Mouse (Mus musculus) ovary, postnatal 36 days (tissue): ENCODE results near the gene Olfr115.

Experiments used
- DNase-seq: peaks from one replicate; pipeline ENCODE4 v3.0.0; 2022; ENCODE audit warnings: low spot score, mixed read lengths

Olfr115 gene

DNA sequence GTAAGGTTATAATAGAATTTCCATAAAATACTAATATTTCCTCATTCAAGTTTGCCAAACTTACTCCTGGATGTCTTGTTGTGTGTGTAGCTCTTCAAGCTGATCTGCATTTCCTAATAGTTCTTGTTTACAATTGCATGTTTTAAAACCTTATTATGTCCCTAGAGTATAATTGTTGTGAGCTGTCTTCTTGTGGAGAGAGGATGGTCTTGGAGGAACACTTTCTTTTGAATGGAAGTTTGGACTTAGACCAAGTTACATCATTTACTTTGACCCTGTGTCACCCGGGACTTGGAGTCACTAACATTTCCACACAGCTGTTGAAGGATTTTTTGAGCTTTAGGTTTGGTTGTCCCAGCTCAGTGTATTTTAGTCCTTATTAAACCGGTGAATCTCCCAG lies at the start of gene Olfr115, which contains the start of gene Olfr116:
Gene Olfr115 (minus strand): TSS at position 101 of the 400 bp plus-strand sequence.
Gene Olfr116 (minus strand): TSS at position 191 of the 400 bp plus-strand sequence.
- no peak for DNase-seq

DNA sequence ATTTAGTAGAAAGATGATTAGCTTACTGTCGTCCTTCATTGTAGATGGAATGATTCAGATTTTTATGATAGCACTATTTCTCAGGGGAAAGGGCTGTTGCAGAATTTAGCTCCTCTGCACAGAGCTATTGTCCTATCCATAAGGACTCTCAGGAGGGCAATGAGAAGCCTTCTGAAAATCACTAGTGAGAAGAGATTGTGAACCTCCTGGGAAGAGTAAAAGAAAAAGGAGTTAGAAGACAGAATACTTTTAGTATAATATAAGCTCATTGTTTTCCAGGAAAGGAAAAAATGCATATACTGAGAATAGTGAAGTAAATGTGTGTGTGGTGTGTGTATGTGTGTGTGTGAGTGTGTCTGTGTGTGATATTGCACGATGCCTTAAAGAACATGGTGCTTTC lies 39.8 kb upstream of the Olfr115 start, which contains the start of gene Olfr118:
Gene Olfr118 (plus strand): TSS at position 301 of the 400 bp plus-strand sequence.
- no peak for DNase-seq

DNA sequence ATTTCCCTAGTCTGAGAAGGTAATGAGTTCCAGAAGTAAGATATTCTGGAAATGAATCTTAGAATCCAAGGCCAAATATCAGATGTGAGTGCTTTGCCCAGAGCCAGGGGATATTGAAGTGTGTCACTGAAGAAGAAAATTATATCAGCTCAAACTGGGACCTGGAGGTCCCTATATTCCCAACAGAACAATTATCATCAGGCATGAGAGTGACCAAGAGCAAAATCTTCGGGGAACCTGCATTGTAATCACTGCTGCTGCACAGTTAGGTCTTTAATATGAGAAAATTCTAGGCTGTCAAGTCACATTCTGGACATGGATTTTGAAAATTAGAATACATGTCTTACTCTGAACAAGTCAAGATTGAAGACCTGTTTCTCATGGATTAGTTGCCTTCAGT lies 36.8 kb upstream of the Olfr115 start, which contains the start of gene Olfr117:
Gene Olfr117 (minus strand): TSS at position 101 of the 400 bp plus-strand sequence.
- no peak for DNase-seq

DNA sequence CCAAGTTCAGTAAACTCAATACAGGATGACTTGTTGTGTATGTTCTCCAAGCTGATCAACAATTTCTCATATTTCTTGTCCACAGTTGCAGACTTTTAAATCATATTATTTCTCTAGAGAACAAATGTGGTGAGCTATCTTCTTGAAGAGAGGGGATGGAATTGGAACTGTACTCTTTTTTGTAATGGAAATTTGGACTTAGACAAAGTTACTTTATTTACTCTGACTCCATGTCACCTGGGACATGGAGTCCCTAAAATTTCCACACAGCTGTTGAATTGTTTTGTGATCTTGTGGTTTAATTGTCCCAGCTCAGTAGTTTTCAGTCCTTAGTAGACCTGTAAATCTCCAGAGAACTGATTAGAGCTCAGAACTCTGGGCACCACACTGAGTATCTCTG lies 34.3 kb downstream of the Olfr115 start, which contains the start of gene Olfr114:
Gene Olfr114 (minus strand): TSS at position 101 of the 400 bp plus-strand sequence.
- DNase-seq, result no peak

DNA sequence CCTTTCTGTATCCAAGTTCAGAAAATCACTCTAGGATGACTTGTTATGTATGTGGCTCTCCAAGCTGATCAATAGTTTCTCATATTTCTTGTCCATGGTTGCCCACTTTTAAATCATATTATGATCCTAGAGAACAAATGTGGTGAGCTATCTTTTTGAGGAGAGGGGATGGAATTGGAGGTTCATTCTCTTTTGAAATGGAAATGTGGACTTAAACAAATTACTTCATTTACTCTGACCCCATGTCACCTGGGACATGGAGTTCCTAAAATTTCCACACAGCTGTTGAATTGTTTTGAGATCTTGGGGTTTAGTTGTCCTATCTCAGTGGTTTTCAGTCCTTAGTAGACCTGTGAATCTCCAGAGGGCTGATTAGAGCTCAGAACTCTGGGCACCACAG lies 49.3 kb downstream of the Olfr115 start, which contains the start of gene Olfr113:
Gene Olfr113 (minus strand): TSS at position 101 of the 400 bp plus-strand sequence.
- no peak for DNase-seq

DNA sequence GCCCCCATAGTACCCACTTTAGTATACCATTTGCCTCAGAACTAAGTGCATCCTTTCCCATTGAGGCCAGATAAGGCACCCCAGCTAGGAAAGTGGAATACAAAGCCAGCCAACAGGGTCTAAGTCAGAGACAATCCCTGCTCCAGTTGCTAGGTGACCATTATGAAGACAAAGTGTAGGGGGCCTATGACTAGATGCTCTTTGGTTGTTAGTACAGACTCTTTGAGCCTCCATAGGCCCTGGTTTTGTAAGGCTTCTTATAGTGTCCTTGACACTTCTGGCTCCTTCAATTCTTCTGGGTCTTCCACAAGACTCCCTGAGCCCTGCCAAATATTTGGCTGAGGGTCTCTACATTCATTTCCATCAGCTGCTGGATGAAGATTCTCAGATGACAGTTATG lies 57.6 kb downstream of the Olfr115 start, which contains the start of gene Olfr112:
Gene Olfr112 (minus strand): TSS at position 101 of the 400 bp plus-strand sequence.
- DNase-seq, result no peak
